Mouse (Mus musculus): ENCODE data around the gene Agps. TPM values are rescaled to one million over a fixed set of nuclear protein-coding genes. Genes with fewer than 3 reads are reported as not detected.
A peak's percentile ranks its signal among the peaks of the same experiment; 100 is the strongest.
"Not testable (repeated sequence)": the region's sequence is repeated elsewhere in the genome, so short reads cannot be mapped to it uniquely, and the experiment has no call there.

The Agps gene
- total RNA-seq, 1 experiment from 2014 or later = 46.0 TPM

- ATAC-seq (ENCODE audit: extremely low read depth, insufficient number of reproducible peaks, low FRiP score, poor library complexity, severe bottlenecking) = no peak
Measured at GRCm38 (mm10) chr2:75915040-75915439, 83.1 kb downstream of the Agps start.

GRCm38 (mm10) chr2:75923807-75924340 lies 91.9 kb downstream of the Agps start:
- ATAC-seq (ENCODE audit: extremely low read depth, insufficient number of reproducible peaks, low FRiP score, poor library complexity, severe bottlenecking) = no peak

GRCm38 (mm10) chr2:75926061-75926460 lies 94.1 kb downstream of the Agps start:
- ATAC-seq (ENCODE audit: extremely low read depth, insufficient number of reproducible peaks, low FRiP score, poor library complexity, severe bottlenecking) = no peak

GRCm38 (mm10) chr2:75928011-75928410 lies 96.0 kb downstream of the Agps start:
- ATAC-seq (ENCODE audit: extremely low read depth, insufficient number of reproducible peaks, low FRiP score, poor library complexity, severe bottlenecking) = no peak

- no peak for ATAC-seq (ENCODE audit: extremely low read depth, insufficient number of reproducible peaks, low FRiP score, poor library complexity, severe bottlenecking)
Measured at GRCm38 (mm10) chr2:75929141-75929540, 97.2 kb downstream of the Agps start.

- no peak for ATAC-seq (ENCODE audit: extremely low read depth, insufficient number of reproducible peaks, low FRiP score, poor library complexity, severe bottlenecking)
Measured at GRCm38 (mm10) chr2:75929786-75930444, 97.9 kb downstream of the Agps start.

GRCm38 (mm10) chr2:75930941-75931340 lies 99.0 kb downstream of the Agps start:
- ATAC-seq (ENCODE audit: extremely low read depth, insufficient number of reproducible peaks, low FRiP score, poor library complexity, severe bottlenecking) = no peak

- ATAC-seq (ENCODE audit: extremely low read depth, insufficient number of reproducible peaks, low FRiP score, poor library complexity, severe bottlenecking) = no peak
Measured at GRCm38 (mm10) chr2:75933541-75933940, 101.6 kb downstream of the Agps start.

GRCm38 (mm10) chr2:75936685-75937084 lies 104.7 kb downstream of the Agps start:
- ATAC-seq (ENCODE audit: extremely low read depth, insufficient number of reproducible peaks, low FRiP score, poor library complexity, severe bottlenecking) = peak; percentile 50

GRCm38 (mm10) chr2:75937520-75938116 lies 105.6 kb downstream of the Agps start:
- ATAC-seq (ENCODE audit: extremely low read depth, insufficient number of reproducible peaks, low FRiP score, poor library complexity, severe bottlenecking) = not testable (repeated sequence)

GRCm38 (mm10) chr2:75938117-75939063 lies 106.4 kb downstream of the Agps start, which contains the start of gene Ttc30b:
Gene Ttc30b (minus strand): TSS chr2:75938585.
- peak; percentile 79 for ATAC-seq (ENCODE audit: extremely low read depth, insufficient number of reproducible peaks, low FRiP score, poor library complexity, severe bottlenecking)

- ATAC-seq (ENCODE audit: extremely low read depth, insufficient number of reproducible peaks, low FRiP score, poor library complexity, severe bottlenecking) = no peak
Measured at GRCm38 (mm10) chr2:75950685-75951084, 118.7 kb downstream of the Agps start.

GRCm38 (mm10) chr2:75953320-75953719 lies 121.3 kb downstream of the Agps start:
- ATAC-seq (ENCODE audit: extremely low read depth, insufficient number of reproducible peaks, low FRiP score, poor library complexity, severe bottlenecking) = no peak

GRCm38 (mm10) chr2:75955709-75956108 lies 123.7 kb downstream of the Agps start:
- ATAC-seq (ENCODE audit: extremely low read depth, insufficient number of reproducible peaks, low FRiP score, poor library complexity, severe bottlenecking) = no peak

- no peak for ATAC-seq (ENCODE audit: extremely low read depth, insufficient number of reproducible peaks, low FRiP score, poor library complexity, severe bottlenecking)
Measured at GRCm38 (mm10) chr2:75959183-75959849, 127.3 kb downstream of the Agps start.

GRCm38 (mm10) chr2:75959850-75960365 lies 127.9 kb downstream of the Agps start:
- no peak for ATAC-seq (ENCODE audit: extremely low read depth, insufficient number of reproducible peaks, low FRiP score, poor library complexity, severe bottlenecking)

GRCm38 (mm10) chr2:75960366-75961330 lies 128.7 kb downstream of the Agps start:
- ATAC-seq (ENCODE audit: extremely low read depth, insufficient number of reproducible peaks, low FRiP score, poor library complexity, severe bottlenecking) = no peak

Data from neutrophil, adult 5-6 weeks (primary cell).